Mouse (Mus musculus) testis, postnatal 14 days (tissue): ENCODE data around the gene Pdlim5.
"Not testable (repeated sequence)": the region's sequence is repeated elsewhere in the genome, so short reads cannot be mapped to it uniquely, and the experiment has no call there.

Experiments used
- DNase-seq: peaks from one replicate; pipeline ENCODE4 v3.0.0; 2021; ENCODE audit warnings: low spot score

Gene Pdlim5

DNA sequence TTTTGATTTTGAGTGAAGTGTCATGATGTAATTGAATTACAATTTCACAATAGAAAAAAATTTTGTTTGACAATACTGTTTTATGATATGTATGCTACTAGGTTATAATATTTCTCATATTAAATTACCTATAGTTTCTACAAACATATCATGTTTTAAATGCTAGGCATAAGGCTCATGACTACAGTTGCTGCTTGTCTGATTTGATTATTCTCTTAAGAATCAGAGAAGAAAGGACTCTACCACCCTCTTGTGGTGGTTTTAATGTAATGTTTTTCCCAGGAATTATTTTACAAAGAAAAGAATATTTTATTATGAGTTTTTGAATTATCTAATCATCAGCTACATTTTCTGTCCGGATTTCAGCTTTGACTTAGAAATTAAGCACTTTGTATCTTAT is 120.5 kb downstream of the Pdlim5 start:
- DNase-seq = no peak

DNA sequence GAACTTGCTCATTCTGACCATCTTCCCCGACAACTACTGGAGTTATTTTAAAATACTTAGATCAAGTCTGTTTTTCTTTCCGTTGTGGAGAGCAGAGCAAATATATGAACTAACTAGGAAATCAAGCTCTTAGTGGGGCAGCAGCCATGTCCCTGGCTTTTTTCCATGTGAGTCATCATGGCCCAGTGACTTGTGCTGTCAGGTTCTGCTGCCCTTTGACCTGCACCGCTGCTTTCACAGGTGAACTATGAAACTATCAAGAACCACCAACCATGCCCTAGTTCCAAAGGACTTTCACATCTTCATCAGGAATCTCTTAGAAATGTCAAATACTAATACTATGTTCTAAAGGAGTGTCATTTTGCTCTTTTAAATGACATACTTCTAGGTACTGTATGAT is 121.0 kb downstream of the Pdlim5 start:
- DNase-seq = no peak

DNA sequence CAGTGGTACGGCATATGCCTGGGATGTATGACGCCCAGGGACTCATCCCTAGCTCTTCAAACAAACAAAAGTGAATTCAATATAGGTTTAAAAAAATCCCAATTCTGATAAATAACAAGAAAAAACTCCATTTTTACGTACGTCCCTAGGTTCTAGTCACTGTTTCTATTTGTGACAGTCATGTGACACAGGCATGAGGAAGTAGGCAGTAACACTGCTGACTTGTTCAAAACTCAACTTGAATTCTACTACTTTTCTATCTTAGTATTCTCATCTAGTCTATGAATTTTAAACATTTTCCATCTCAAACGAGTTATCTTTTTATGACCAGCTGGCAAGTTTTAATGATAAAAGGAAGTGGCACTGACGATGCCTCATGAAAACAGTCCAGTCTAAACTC is 122.2 kb downstream of the Pdlim5 start:
- no peak for DNase-seq

DNA sequence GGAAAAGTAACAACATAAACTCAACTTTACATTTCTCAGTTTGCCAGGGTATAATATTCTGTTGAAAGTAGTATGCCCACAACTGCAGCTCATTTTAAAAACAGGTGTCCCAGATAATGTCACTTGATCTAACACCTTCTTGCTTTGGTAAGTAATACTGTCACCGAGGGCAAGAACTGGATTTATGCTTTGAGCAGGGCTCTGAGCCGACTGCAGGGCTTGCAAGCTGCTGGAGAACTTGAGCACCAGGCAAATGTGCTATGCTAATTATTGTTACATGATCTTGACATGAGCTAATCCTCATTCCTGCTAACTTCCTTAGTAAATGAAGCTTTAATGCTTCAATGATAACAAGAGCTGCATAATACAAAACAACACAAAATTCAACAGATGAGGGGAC is 139.1 kb downstream of the Pdlim5 start:
- no peak for DNase-seq

DNA sequence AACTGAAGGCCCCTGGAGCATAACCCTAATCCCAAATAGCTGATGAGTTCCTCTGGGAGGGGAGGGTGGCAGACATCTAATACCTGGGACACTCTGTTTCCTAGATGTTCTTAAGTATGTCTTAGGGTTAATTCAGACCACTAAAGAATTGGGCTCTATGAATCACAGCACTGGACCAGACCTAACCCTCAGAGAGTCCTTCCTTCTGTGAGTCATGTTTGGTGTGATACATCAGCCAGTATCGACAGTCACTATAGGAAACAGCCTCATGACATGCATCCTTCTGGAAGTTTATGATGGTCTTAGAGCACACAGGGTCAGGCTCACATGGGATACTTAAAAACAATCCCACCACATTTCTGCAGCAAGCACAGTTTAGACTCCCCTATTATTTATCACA is 143.4 kb downstream of the Pdlim5 start:
- no peak for DNase-seq

DNA sequence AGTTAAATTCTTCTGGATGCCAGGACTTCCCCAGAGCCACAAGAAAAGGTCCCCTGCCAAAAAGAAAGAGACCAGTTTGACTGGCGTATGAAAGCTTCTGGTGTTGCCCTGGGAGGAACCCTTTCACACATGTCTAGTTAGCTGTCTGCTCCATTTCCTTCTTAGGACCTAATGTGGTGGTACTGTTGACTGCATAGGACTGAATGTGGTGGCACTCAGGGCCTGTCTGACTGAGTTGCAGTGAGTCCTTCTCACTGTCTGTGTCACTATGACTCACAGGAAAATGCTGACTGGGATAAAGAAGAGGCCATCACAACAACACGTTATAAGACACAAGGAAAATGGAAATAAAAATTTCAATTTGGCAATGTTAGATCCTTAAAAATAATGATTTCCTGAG is 146.0 kb downstream of the Pdlim5 start:
- no peak for DNase-seq

DNA sequence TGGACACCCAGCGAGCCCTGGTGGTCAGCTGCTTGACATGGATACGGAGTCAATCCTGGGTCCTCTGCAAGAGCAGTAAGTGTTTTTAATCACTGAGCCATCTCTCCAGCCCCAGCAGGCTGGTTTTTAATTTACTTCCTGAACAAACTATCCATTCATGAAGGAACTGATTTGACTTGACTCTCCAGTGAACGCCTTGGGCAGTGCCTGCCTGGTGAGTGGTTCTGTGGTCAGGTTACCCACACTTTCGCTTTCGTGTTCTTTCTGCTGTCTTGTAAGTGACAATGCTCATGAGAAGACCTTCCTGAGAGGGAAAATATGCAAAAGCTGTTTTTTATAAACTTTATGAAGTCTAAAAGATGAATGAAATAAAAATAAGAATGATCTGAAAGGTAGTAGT is 152.2 kb downstream of the Pdlim5 start:
- no peak for DNase-seq

DNA sequence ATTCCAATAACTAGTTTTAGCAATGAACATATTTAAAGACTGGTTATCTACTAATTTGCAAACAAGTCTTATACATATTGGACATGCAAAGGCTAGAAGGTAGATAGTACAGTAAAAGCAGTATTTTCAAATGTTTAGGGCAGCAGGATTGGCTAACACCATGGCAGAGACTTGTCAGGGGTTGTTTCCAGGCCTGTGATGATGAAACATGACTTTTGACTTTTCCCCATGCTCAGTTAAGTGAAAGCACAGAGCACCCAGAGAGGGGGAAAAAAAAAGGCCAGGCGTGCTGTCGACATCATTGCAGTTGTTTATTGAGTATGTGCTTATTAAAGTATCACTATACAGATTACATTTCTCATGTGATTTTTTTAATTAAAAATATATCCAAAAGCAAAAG is 156.2 kb downstream of the Pdlim5 start:
- DNase-seq = no peak

DNA sequence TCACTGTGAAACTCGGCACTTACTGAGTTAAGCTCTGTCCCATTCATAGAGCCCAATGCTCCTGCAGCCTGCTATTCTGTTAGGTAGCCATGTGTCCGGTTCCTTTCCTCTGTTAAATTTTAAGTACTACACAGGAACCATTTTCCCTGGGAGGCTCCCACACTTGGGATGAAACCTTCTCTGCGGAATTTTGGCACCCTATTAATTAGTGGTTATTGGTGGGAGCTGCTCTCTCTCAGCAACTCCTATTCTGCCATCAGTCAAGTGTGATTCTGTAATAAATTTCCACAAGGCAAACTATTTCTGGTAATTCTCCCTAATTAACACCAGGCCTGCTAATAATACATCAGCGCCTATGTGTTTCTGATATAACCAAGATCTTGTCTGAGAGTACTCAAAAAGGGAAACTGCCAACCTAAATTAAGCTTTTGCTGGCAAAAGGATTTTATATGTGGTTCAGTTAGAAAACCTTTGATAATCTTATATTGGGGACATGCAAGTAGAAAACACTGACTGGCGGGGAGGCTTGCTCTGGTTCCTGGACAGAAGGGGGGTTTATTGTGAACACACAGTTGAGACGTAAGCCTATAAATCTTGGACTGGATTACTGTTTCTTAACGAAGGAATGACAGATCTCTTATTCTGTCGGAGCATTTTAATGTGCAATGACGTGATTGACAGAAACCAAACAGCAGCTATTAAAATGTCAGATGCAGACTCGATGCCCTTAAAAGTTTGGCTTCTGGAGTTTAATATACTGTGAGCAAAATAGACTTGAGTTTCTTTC is 157.0 kb downstream of the Pdlim5 start:
- no peak for DNase-seq

DNA sequence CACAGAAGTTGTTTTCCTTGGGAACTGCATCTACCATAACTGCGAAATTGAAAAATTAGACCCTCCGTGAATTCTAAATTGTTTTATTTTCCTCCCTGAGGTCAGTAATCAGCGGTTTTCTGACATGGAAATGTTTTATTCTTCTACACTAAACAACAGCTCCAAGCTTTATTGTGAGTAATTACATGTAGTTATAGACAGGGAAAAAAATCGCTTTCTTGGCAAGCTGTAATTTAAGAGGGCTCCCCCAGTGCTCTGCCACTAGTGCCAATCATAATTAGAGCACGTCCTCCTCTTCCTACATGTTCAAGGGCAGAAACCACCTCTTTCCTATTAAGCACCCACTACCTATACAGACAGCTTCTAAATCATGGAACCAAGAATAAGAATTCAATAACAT is 157.9 kb downstream of the Pdlim5 start:
- no peak for DNase-seq

DNA sequence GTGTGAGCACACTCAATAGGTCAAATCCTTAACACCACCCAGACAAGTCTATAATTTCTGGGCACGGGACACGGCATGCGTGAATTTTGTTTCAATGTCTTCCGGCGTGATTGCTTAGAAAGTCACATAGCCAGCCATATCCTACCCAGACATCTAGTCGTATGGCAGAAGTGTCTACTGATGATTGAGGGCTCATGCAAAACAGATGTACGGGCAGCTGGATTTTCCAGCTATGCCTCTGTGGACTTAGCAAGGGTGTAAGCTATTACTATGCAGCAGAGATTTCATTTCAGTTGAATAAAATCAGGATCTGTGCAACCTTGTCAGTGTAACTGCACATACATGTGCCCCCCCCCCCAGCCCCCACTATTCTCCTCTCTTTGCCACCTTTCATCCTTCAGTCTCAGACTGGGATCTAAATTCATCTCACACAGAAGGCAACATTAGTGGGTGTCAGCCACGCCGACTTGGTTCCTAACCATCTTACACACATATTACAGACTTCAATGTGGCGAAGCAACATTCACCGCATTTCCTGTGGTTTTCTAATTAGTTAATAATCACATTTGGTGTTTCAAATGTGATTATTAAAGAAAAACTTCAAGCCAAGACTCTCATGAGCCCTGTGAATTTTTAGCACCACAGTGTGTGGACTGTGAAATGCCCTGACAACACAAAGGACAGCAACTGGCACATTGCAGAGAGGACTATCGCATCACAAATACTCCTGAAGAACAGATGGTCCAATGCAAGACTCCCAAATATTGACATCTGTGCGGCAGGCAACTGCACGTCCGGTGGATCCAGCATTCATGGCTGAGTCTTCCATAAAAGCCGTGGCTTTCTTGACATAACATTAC is 161.7 kb downstream of the Pdlim5 start:
- DNase-seq = no peak

DNA sequence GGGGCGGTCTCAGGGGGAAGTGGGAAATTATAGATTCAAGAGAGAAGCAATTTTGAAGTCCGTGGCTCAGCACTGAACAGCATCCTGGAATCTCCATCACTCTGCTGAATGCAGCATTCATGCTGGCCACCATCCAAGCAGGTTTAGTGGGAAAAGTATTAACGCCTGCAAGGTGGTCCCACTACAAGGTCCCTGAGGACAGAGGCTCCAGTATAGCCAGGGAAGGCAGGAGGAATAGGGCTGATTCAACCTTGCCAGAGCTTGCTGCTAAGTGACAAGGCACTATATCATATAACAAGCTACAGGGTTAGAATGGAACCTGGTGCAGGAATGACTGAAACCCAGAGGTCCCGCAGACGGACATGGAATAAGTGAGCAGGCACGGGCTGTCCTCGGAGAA is 166.8 kb downstream of the Pdlim5 start:
- DNase-seq = no peak

DNA sequence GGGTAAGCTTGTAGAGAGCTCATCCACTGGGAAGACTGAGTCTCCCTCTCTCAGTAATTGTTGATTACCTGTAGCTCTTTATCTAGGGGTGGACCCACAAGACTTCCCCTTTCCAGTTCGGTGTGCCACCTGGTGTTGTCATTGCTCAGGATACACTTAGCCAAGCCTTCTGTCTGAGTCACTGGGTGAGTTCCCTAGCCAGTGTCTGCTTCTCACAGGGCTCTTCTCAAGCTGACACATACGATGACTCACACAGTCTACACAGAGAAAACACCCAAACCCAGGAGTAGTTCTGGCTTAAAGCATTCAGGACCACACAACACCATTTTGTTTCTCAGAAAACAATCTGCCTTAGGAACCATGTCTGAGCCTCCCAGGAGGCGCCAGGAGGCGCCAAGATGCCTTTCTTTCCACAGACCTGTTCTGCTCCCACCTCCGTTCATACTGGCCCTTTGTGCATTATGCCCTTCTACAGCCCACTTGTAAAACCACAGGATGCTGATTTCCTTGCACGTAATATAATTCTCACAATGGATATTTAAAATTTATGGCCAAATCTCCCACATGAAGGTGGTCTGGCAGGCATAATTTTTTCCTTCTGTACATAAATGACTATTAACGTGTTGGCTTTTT is 172.9 kb downstream of the Pdlim5 start:
- DNase-seq = no peak

DNA sequence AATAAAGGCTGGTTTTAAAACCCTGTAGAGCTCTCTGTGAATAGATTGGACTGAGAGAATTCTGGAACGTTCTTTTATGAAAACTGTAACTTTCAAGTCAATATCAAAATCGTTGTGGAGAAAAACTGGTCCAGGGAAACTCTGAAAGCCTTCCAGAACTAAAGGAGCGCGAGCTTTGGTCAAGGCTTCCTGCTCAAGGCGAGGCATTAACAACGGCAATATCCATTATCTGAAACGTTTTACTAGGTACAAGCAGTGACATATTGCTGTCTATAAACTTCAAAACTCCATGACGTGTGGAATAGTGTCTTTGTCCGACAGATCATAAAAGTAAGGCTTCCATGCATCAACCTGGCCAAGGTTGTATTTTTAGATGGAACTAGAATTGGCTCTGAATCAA is 175.6 kb downstream of the Pdlim5 start:
- no peak for DNase-seq

DNA sequence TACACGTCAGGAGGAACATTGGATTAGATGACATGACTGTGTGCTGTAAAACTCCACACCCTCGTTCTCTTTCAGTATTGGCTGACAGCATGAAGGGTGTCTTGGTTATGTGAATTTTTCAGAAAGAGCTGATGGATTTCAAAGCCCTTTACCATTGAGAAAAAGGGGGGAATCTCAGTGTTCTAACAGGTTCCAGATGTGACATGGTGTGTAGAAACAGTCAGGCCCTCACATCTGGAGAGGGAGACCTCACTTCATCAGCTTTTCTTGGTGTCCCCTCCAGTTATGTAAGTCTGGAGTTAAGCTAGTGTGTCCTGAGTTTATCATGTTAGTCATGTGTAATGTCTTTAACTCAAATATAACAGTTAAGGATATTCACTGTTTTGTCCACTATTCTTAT is 182.7 kb downstream of the Pdlim5 start:
- no peak for DNase-seq

DNA sequence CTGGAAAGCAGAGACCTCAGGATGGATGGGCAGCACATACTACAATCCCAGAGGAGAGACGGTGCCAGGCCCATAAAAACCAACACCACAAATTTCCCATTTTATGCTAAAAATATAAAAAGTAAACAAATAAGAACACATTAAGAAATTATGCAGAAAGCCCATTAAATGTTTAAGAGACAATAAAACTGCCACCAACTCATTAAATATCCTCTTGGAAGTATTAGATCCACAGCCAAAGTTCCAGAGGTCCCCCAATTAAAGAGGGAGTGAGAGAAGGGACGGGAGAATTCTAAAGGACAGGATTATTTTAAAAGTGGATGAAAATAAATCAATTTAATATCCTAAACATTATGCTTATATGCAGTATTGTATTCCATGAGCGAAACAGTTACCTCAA is 183.3 kb downstream of the Pdlim5 start:
- no peak for DNase-seq

DNA sequence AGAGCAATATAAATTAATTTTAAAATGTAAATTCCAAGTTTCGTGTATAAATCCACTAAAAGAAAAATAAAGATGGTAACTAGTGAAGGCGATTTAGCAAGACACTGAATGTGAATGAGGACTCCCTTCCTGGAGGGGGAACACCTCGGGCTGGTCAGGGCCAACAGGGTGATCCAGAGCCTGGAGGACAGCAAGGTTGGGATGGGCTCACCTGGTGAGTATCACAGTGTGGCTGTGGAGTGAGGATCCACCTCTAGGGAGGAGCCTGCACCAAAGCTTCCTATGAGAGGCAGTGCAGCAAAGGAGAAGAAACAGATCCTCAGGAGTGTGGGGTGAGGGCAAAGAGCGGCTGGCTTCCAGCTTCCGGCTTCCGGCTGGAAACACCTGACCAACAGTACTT is 185.5 kb downstream of the Pdlim5 start:
- peak; percentile 15 for DNase-seq

DNA sequence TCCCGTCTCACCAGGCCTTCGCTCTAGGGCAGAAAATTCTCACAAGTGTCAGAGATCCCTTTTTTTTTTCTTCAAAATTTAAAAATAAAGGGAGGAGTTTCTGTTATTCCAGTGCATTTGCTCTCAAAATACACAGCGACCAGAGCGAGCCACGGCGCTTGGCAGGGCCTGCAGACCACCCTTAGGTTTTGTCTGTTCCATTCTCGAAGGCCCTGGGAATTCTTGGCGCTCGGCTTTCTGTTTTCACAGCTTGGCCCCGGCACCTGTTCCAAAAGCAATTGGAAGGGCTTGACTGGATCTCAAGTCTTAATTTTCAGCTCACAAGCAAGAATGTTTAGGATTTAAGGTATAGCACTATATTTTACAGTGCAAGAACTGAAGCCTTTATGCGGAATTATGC is 186.4 kb downstream of the Pdlim5 start:
- DNase-seq = no peak

DNA sequence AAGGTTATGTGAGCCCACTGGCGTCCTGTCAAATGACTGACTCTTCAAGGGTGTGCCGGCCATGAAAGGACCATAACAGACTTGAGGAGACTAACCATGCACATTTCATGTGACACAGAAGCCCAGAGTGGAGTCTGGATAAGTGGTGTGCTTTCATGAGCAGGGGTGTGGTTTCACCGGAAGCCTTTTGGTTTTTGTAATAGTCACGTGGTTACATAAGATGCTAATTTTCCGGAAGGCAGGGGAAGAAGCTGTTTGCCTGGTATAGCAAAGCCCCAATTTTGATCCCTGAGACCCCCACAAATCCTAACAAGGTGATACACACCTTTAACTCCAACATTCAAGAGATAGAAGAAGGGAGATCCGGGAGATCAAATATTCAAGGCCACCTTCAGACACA is 188.0 kb downstream of the Pdlim5 start:
- no peak for DNase-seq

DNA sequence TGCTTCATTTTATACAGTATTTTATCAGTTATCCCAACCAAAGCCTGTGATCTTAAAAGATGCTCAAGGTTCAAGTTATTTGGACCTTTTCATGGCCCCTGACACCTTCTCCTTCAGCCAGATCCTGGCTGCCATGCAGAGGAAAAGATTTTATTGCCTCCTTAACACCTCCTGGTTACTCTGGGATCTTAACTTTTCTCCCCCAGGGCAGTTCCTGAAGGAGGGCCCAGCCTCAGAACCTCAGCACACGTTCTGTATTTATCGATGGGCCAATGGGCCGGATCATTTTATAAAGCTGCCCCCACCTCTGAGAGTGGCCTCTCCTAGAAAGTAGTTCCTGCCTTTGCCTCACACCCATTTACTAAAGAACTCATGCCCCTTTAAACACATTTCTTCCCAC is 189.2 kb downstream of the Pdlim5 start:
- no peak for DNase-seq

DNA sequence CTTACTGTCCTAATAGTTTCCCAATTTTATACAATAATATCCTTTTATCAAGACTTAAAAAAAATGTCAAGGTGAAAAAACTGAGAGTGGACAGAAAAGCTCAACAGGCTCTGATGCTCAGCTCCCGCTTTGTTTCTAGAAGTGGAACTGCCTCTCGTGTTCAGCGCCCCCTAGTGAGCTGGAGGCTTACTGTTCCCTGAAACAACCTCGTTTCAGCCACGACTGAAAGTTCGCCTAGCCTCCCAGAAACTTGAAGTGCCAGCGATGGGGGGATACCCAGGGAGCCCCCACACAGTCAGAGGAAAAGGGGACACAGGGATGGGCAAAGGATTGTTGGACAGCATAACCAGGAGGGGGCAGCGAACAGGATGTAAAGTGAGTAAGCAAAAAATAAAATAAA is 199.4 kb downstream of the Pdlim5 start:
- DNase-seq = peak; percentile 11

DNA sequence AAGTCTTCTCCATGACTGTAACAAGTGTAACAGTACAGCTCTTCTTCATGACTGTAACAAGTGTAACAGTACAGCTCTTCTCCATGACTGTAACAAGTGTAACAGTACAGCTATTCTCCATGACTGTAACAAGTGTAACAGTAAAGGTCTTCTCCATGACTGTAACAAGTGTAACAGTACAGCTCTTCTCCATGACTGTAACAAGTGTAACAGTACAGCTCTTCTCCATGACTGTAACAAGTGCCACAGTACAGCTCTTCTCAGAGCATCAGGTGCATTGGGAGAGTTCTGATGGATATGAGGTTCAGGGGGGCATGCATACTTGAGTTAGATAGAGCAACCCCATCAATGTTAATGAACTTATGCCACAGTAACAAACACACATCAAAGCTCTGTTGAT is 203.9 kb downstream of the Pdlim5 start:
- not testable (repeated sequence) for DNase-seq
